Mouse (Mus musculus) hindbrain, embryonic 16.5 days (tissue): ENCODE measurements at regions not wholly inside any gene's neighbourhood (a gene's known extent, or its start where the extent isn't known, plus 50 kb on each side); places are given as distances from the start of the nearest gene placed in this dataset.
A peak's percentile ranks its signal among the peaks of the same experiment; 100 is the strongest.

ENCODE experiments used
- ATAC-seq: fragments of 200-750 bp; cut with Nextera tagmentation; 2 replicates; pipeline ENCODE4 v1.8.0; 2017; ENCODE audit warnings: moderate TSS enrichment, moderate library complexity
- H3K27ac ChIP-seq: fragments of 300-500 bp; sonication (generic); 2 replicates; pipeline ENCODE4 v1.5.1; 2014; ENCODE audit warnings: low read depth, mild to moderate bottlenecking, control low read depth, low read length, moderate library complexity
- H3K27me3 ChIP-seq: fragments of 300-500 bp; sonication (generic); replicated peaks from 2 replicates; pipeline ENCODE4 v1.6.1; 2014; ENCODE audit warnings: low read length; ENCODE audit not compliant: control insufficient read depth, insufficient read depth
- H3K36me3 ChIP-seq: fragments of 300-500 bp; sonication (generic); 2 replicates; pipeline ENCODE4 v1.6.1; 2014; ENCODE audit warnings: mild to moderate bottlenecking, low read length, moderate library complexity, mixed read lengths; ENCODE audit not compliant: control insufficient read depth, insufficient read depth
- H3K4me1 ChIP-seq: fragments of 300-500 bp; sonication (generic); 2 replicates; pipeline ENCODE4 v1.6.1; 2014; ENCODE audit warnings: low read depth, low read length; ENCODE audit not compliant: control insufficient read depth, insufficient read depth
- H3K4me2 ChIP-seq: fragments of 300-500 bp; sonication (generic); 2 replicates; pipeline ENCODE4 v1.6.1; 2014; ENCODE audit warnings: mild to moderate bottlenecking, low read length, control low read depth, moderate library complexity
- H3K4me3 ChIP-seq: fragments of 300-500 bp; sonication (generic); 2 replicates; pipeline ENCODE4 v1.5.1; 2014; ENCODE audit warnings: mild to moderate bottlenecking, low read length, control low read depth, moderate library complexity
- H3K9ac ChIP-seq: fragments of 300-500 bp; sonication (generic); 2 replicates; pipeline ENCODE4 v1.6.1; 2014; ENCODE audit warnings: low read depth, mild to moderate bottlenecking, control low read depth, low read length, moderate library complexity
- H3K9me3 ChIP-seq: fragments of 300-500 bp; sonication (generic); 2 replicates; pipeline ENCODE4 v1.6.1; 2014; ENCODE audit warnings: mild to moderate bottlenecking, low read length, moderate library complexity; ENCODE audit not compliant: control insufficient read depth
- WGBS: fragments of 180-500 bp; shearing (Covaris S2); extraction: QIAGEN DNeasy Blood & Tissue Kit; methylation state at CpG from one replicate; pipeline ENCODE4 v1.1.7; 2014; 5-methylcytosine and 5-hydroxymethylcytosine counted together

- WGBS: 75% methylated on average over 2 of the region's 2 CpGs
- H3K9ac ChIP-seq: no peak overlapping the region
- ATAC-seq: no peak
Observed at GRCm38 (mm10) chr1:185757376-185757775, 302.7 kb downstream of the Slc30a10 start.

GRCm38 (mm10) chr1:185774202-185774601 is 319.6 kb downstream of the Slc30a10 start:
- ATAC-seq: no peak
- no peaks in the 10 kb centered on the region for H3K9me3 ChIP-seq
- H3K4me1 ChIP-seq: no peaks in the 10 kb centered on the region
- no peak overlapping the region for H3K4me3 ChIP-seq
- WGBS: 47% methylated on average over 3 of the region's 3 CpGs
- no peak overlapping the region for H3K4me2 ChIP-seq
- H3K27me3 ChIP-seq: no peaks in the 10 kb centered on the region
- no peaks in the 10 kb centered on the region for H3K36me3 ChIP-seq
- no peak overlapping the region for H3K9ac ChIP-seq
- H3K27ac ChIP-seq: no peak overlapping the region

More at GRCm38 (mm10) chr1:185757376-185757775, 302.7 kb downstream of the Slc30a10 start:
- no peaks in the 10 kb centered on the region for H3K4me1 ChIP-seq
- H3K4me2 ChIP-seq: no peak overlapping the region
- H3K4me3 ChIP-seq: no peak overlapping the region
- no peaks in the 10 kb centered on the region for H3K27me3 ChIP-seq
- no peaks in the 10 kb centered on the region for H3K36me3 ChIP-seq
- no peak overlapping the region for H3K27ac ChIP-seq
- H3K9me3 ChIP-seq: 0 out of 2 replicates have a peak, but pooled peaks cover 2% of the 10 kb centered on the region

GRCm38 (mm10) chr1:185779604-185780003 is 325.0 kb downstream of the Slc30a10 start:
- H3K4me3 ChIP-seq: no peak overlapping the region
- no peaks in the 10 kb centered on the region for H3K27me3 ChIP-seq
- H3K9me3 ChIP-seq: no peaks in the 10 kb centered on the region
- H3K4me1 ChIP-seq: no peaks in the 10 kb centered on the region
- H3K9ac ChIP-seq: no peak overlapping the region
- ATAC-seq: no peak
- WGBS: 59% methylated on average over 4 of the region's 4 CpGs
- H3K36me3 ChIP-seq: no peaks in the 10 kb centered on the region
- no peak overlapping the region for H3K27ac ChIP-seq
- H3K4me2 ChIP-seq: no peak overlapping the region

GRCm38 (mm10) chr1:185802156-185802555 is 315.0 kb downstream of the Lyplal1 start:
- no peaks in the 10 kb centered on the region for H3K36me3 ChIP-seq
- no peak overlapping the region for H3K4me3 ChIP-seq
- H3K27me3 ChIP-seq: no peaks in the 10 kb centered on the region
- no peaks in the 10 kb centered on the region for H3K9me3 ChIP-seq
- H3K4me1 ChIP-seq: no peaks in the 10 kb centered on the region
- H3K9ac ChIP-seq: no peak overlapping the region
- H3K4me2 ChIP-seq: no peak overlapping the region
- no peak overlapping the region for H3K27ac ChIP-seq
- 96% methylated on average over 3 of the region's 3 CpGs for WGBS
- ATAC-seq: no peak

GRCm38 (mm10) chr1:185814901-185815300 is 302.2 kb downstream of the Lyplal1 start:
- Histone ChIP-seq H3K4me1 (no peaks in the 10 kb centered on the region), H3K36me3 (no peaks in the 10 kb centered on the region), H3K9me3 (peaks cover 4% of the 10 kb centered on the region), H3K4me2 (no peak overlapping the region), H3K27ac (no peak overlapping the region), H3K9ac (no peak overlapping the region), H3K4me3 (no peak overlapping the region), H3K27me3 (no peaks in the 10 kb centered on the region)
- no peak for ATAC-seq
- WGBS: 87% methylated on average over 3 of the region's 3 CpGs

GRCm38 (mm10) chr1:185819044-185819443 is 298.1 kb downstream of the Lyplal1 start:
- no peak overlapping the region for H3K27ac ChIP-seq
- WGBS: 20% methylated on average over 5 of the region's 5 CpGs

GRCm38 (mm10) chr1:185822241-185822640 is 294.9 kb downstream of the Lyplal1 start:
- no peak overlapping the region for H3K4me2 ChIP-seq
- H3K4me1 ChIP-seq: no peaks in the 10 kb centered on the region
- H3K27ac ChIP-seq: no peak overlapping the region
- H3K36me3 ChIP-seq: no peaks in the 10 kb centered on the region
- no peak for ATAC-seq
- H3K9ac ChIP-seq: no peak overlapping the region
- H3K27me3 ChIP-seq: no peaks in the 10 kb centered on the region
- 66% methylated on average over 8 of the region's 8 CpGs for WGBS
- no peak overlapping the region for H3K4me3 ChIP-seq
- H3K9me3 ChIP-seq: no peaks in the 10 kb centered on the region

More at GRCm38 (mm10) chr1:185819044-185819443, 298.1 kb downstream of the Lyplal1 start:
- Histone ChIP-seq H3K27me3 (no peaks in the 10 kb centered on the region), H3K36me3 (no peaks in the 10 kb centered on the region), H3K4me1 (no peaks in the 10 kb centered on the region), H3K9ac (no peak overlapping the region), H3K9me3 (peaks cover 4% of the 10 kb centered on the region), H3K4me3 (no peak overlapping the region), H3K4me2 (no peak overlapping the region)
- ATAC-seq: peak; percentile 65

- ATAC-seq: no peak
- H3K27ac ChIP-seq: no peak overlapping the region
Observed at GRCm38 (mm10) chr1:185823226-185823625, 293.9 kb downstream of the Lyplal1 start.

GRCm38 (mm10) chr1:185823956-185824355 is 293.2 kb downstream of the Lyplal1 start:
- Histone ChIP-seq H3K27me3 (no peaks in the 10 kb centered on the region), H3K4me3 (no peak overlapping the region), H3K9ac (no peak overlapping the region), H3K9me3 (no peaks in the 10 kb centered on the region), H3K27ac (no peak overlapping the region), H3K4me1 (no peaks in the 10 kb centered on the region), H3K4me2 (no peak overlapping the region), H3K36me3 (no peaks in the 10 kb centered on the region)
- 50% methylated on average over 5 of the region's 5 CpGs for WGBS
- ATAC-seq: no peak

More at GRCm38 (mm10) chr1:185823226-185823625, 293.9 kb downstream of the Lyplal1 start:
- Histone ChIP-seq H3K4me2 (no peak overlapping the region), H3K4me3 (no peak overlapping the region), H3K4me1 (no peaks in the 10 kb centered on the region), H3K36me3 (no peaks in the 10 kb centered on the region), H3K9me3 (no peaks in the 10 kb centered on the region), H3K9ac (no peak overlapping the region), H3K27me3 (no peaks in the 10 kb centered on the region)
- WGBS: 87% methylated on average over 4 of the region's 4 CpGs

GRCm38 (mm10) chr1:185827986-185828385 is 289.1 kb downstream of the Lyplal1 start:
- H3K36me3 ChIP-seq: no peaks in the 10 kb centered on the region
- no peaks in the 10 kb centered on the region for H3K4me1 ChIP-seq
- H3K9ac ChIP-seq: no peak overlapping the region
- H3K9me3 ChIP-seq: no peaks in the 10 kb centered on the region
- ATAC-seq: no peak
- no peak overlapping the region for H3K27ac ChIP-seq
- H3K4me3 ChIP-seq: no peak overlapping the region
- H3K4me2 ChIP-seq: no peak overlapping the region
- WGBS: 74% methylated on average over 2 of the region's 2 CpGs
- H3K27me3 ChIP-seq: no peaks in the 10 kb centered on the region
